8 mouse cellular contexts compared by ENCODE assay signal in the genomic region with DNA sequence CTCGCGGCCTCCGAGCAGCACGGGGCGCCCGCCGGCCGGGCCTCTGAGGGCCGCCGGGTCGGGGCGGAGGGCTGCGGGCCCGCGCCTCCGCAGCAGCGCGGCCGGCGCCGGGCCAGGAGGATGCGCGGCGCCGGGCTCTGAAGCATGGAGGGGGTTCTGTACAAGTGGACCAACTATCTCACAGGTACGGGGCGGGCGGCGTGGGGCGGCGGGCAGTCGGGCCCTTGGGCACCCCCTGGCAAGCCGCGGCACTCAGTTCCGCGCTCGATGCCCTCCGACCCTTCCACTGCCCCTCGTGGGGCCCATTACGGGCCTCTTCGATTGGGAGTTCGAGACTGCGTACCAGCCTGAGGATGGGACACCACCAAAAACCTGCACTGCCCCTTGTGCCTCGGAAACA. TPM values are rescaled to one million over a fixed set of nuclear protein-coding genes. Genes with fewer than 3 reads are reported as not detected.
DNase-seq lines count a peak whose midpoint lies in the region; ATAC-seq and TF ChIP-seq lines count a peak whose summit lies in the region.

No protein-coding gene starts in this region.

- peak overlapping the region; percentile 78 for H3K9ac ChIP-seq in midbrain, embryonic 15.5 days

- peak overlapping the region; percentile 84 for H3K4me3 ChIP-seq in layer of hippocampus, adult 2 months
- H3K4me3 ChIP-seq in midbrain, embryonic 15.5 days = peak overlapping the region; percentile 87

- peak; percentile 3 for ATAC-seq in inflammation-experienced regulatory T-cells, adult 6 months
- peak; percentile 62 for ATAC-seq in midbrain, embryonic 15.5 days (replicated peaks)

- 0% methylated on average over 41 of the region's 44 CpGs for WGBS in midbrain, embryonic 15.5 days

- H3K27me3 ChIP-seq in midbrain, embryonic 15.5 days (replicated peaks) = no peaks in the 10 kb centered on the region

- no peak for TF ChIP-seq CTCF in layer of hippocampus, adult 2 months (conservative IDR thresholded peaks at IDR 0.05)

- H3K36me3 ChIP-seq in midbrain, embryonic 15.5 days (replicated peaks) = no peaks in the 10 kb centered on the region; the same call in 1 of the 2 replicates

- H3K27ac ChIP-seq in layer of hippocampus, adult 2 months = peak overlapping the region; percentile 90
- H3K27ac ChIP-seq in midbrain, embryonic 15.5 days = peak overlapping the region; percentile 85

- no peak for DNase-seq in layer of hippocampus, adult 2 months (ENCODE audit: low spot score in 2 of 2)
- no peak for DNase-seq in layer of hippocampus, adult 9-11 months
- DNase-seq in MN1 (ENCODE audit: low spot score) = peak; percentile 54
- peak; percentile 68 for DNase-seq in embryo, embryonic 9.5 days (ENCODE audit: extremely low spot score)
- DNase-seq in ovary, postnatal 10 days (ENCODE audit: low spot score) = no peak
- DNase-seq in layer of hippocampus, postnatal 14 days (ENCODE audit: low spot score in 2 of 2) = no peak

- H3K4me1 ChIP-seq in midbrain, embryonic 15.5 days = peaks cover 22% of the 10 kb centered on the region

- peak overlapping the region; percentile 62 for H3K4me2 ChIP-seq in midbrain, embryonic 15.5 days

- no peaks in the 10 kb centered on the region for H3K9me3 ChIP-seq in midbrain, embryonic 15.5 days

RNA-seq across cellular contexts. Expression of a gene that starts 0.4 kb away (rescaled TPM):
- 10 to 100 TPM; 43.9 to 48.0 TPM for total RNA-seq in layer of hippocampus, adult 2 months (2021)
- 10 to 100 TPM; 10.3 to 15.8 (median 12.0) TPM for polyA plus RNA-seq in inflammation-experienced regulatory T-cells, adult 6 months (2017; shearing (Covaris generic))
- 10.5 TPM in 2 replicates for polyA plus RNA-seq in midbrain, embryonic 15.5 days (2015; fragmentation: Nextera tagmentation; extraction: Ambion mirVana)
- total RNA-seq in layer of hippocampus, postnatal 14 days (2021) = 10 to 100 TPM; 32.0 to 32.6 TPM

RNA-seq across cellular contexts. Expression of a gene that starts 2.5 kb away (rescaled TPM):
- 1 to 10 TPM; 5.0 to 6.1 TPM for total RNA-seq in layer of hippocampus, adult 2 months (2021)
- 1 to 10 TPM; 2.5 to 3.7 (median 2.7) TPM for polyA plus RNA-seq in inflammation-experienced regulatory T-cells, adult 6 months (2017; shearing (Covaris generic))
- 11.8 and 13.9 TPM in 2 replicates for polyA plus RNA-seq in midbrain, embryonic 15.5 days (2015; fragmentation: Nextera tagmentation; extraction: Ambion mirVana)
- total RNA-seq in layer of hippocampus, postnatal 14 days (2021) = 1 to 10 TPM; 4.4 to 5.2 TPM

RNA-seq across cellular contexts. Expression of a gene that starts 27.2 kb away (rescaled TPM):
- total RNA-seq in layer of hippocampus, adult 2 months (2021) = under 1 TPM in 1 of 2 experiments, not detected in 1; 0.39 TPM
- polyA plus RNA-seq in inflammation-experienced regulatory T-cells, adult 6 months (2017; shearing (Covaris generic)) = not detected
- polyA plus RNA-seq in midbrain, embryonic 15.5 days (2015; fragmentation: Nextera tagmentation; extraction: Ambion mirVana) = 0.65 and 0.93 TPM in 2 replicates
- under 1 TPM in 1 of 2 experiments, not detected in 1; 0.79 TPM for total RNA-seq in layer of hippocampus, postnatal 14 days (2021)

RNA-seq across cellular contexts. Expression of a gene that starts 27.6 kb away (rescaled TPM):
- total RNA-seq in layer of hippocampus, adult 2 months (2021) = 10 to 100 TPM; 17.7 to 19.3 TPM
- polyA plus RNA-seq in inflammation-experienced regulatory T-cells, adult 6 months (2017; shearing (Covaris generic)) = 10 to 100 TPM; 10.6 to 12.0 (median 11.5) TPM
- 104 and 108 TPM in 2 replicates for polyA plus RNA-seq in midbrain, embryonic 15.5 days (2015; fragmentation: Nextera tagmentation; extraction: Ambion mirVana)
- 10 to 100 TPM; 15.9 to 18.4 TPM for total RNA-seq in layer of hippocampus, postnatal 14 days (2021)

Comparison
In these comparisons a context has a peak if more than half of its experiments do, and no peak if none do; other contexts are left out.
1. DNase-seq: peak in MN1 (single experiment) and embryo, embryonic 9.5 days (single experiment); none in layer of hippocampus, adult 2 months (0 of 2), layer of hippocampus, adult 9-11 months (single experiment), ovary, postnatal 10 days (single experiment) and layer of hippocampus, postnatal 14 days (0 of 2).